Mouse (Mus musculus) brain, embryonic 14.5 days (tissue): ENCODE measurements at regions not wholly inside any gene's neighbourhood (a gene's known extent, or its start where the extent isn't known, plus 50 kb on each side); places are given as distances from the start of the nearest gene placed in this dataset.
A peak's percentile ranks its signal among the peaks of the same experiment; 100 is the strongest.

ENCODE experiments used
- DNase-seq: peaks from one replicate; pipeline ENCODE4 v3.0.0-alpha.2; 2011; ENCODE audit warnings: low read depth
- CTCF ChIP-seq: fragments of 200-500 bp; IDR thresholded peaks from 2 replicates; pipeline ENCODE4 v1.5.1; 2012; ENCODE audit warnings: inconsistent platforms, mild to moderate bottlenecking, moderate library complexity, borderline replicate concordance; ENCODE audit not compliant: insufficient read depth, insufficient read length; ENCODE audit errors: extremely low read depth
- POLR2A ChIP-seq: fragments of 200-500 bp; IDR thresholded peaks from 2 replicates; pipeline ENCODE4 v1.6.1; 2012; ENCODE audit warnings: mild to moderate bottlenecking, inconsistent platforms, borderline replicate concordance; ENCODE audit not compliant: poor library complexity, insufficient read depth, insufficient read length, severe bottlenecking; ENCODE audit errors: extremely low read depth

- TF ChIP-seq CTCF = peak; percentile 88
- no peak for TF ChIP-seq POLR2A
These were observed 147.6 kb upstream of the Kcnab2 start for GRCm38 (mm10) chr4:152625032-152626003.

GRCm38 (mm10) chr4:152622022-152622777 lies 144.5 kb upstream of the Kcnab2 start:
- TF ChIP-seq CTCF = no peak
- peak; percentile 80 for DNase-seq

More at GRCm38 (mm10) chr4:152625032-152626003, 147.6 kb upstream of the Kcnab2 start:
- peak; percentile 97 for DNase-seq

GRCm38 (mm10) chr4:152617636-152618035 lies 140.0 kb upstream of the Kcnab2 start:
- peak; percentile 59 for DNase-seq
- no peak for TF ChIP-seq CTCF
- TF ChIP-seq POLR2A = no peak

GRCm38 (mm10) chr4:152615155-152615554 lies 137.5 kb upstream of the Kcnab2 start:
- no peak for DNase-seq
- TF ChIP-seq CTCF (no peak), POLR2A (no peak)

GRCm38 (mm10) chr4:152614356-152615100 lies 136.9 kb upstream of the Kcnab2 start:
- DNase-seq = no peak
- TF ChIP-seq CTCF (no peak), POLR2A (no peak)
